Mouse (Mus musculus) intestine, embryonic 14.5 days (tissue): ENCODE results near the gene 2610002M06Rik. TPM values are rescaled to one million over a fixed set of nuclear protein-coding genes. Genes with fewer than 3 reads are reported as not detected.

Source experiments
- ATAC-seq: fragments of 200-750 bp; cut with Nextera tagmentation; replicated peaks from 2 replicates; pipeline ENCODE4 v1.8.0; 2017; ENCODE audit warnings: low read depth, moderate number of reproducible peaks, moderate TSS enrichment, moderate library complexity; ENCODE audit not compliant: low FRiP score, low TSS enrichment
- DNase-seq: peaks from one replicate; pipeline ENCODE4 v3.0.0-alpha.2; 2018; ENCODE audit warnings: low spot score
- H3K27ac ChIP-seq: fragments of 300-500 bp; sonication (generic); 2 replicates; pipeline ENCODE4 v1.5.1; 2014; ENCODE audit warnings: low read depth, mild to moderate bottlenecking, control low read depth
- H3K27me3 ChIP-seq: fragments of 300-500 bp; sonication (generic); replicated peaks from 2 replicates; pipeline ENCODE4 v1.6.1; 2014; ENCODE audit warnings: low read length, control low read depth; ENCODE audit not compliant: control insufficient read depth, insufficient read depth
- H3K36me3 ChIP-seq: fragments of 300-500 bp; sonication (generic); 2 replicates; pipeline ENCODE4 v1.6.1; 2014; ENCODE audit warnings: low read length, control low read depth; ENCODE audit not compliant: control insufficient read depth, insufficient read depth
- H3K4me1 ChIP-seq: fragments of 300-500 bp; sonication (generic); replicated peaks from 2 replicates; pipeline ENCODE4 v1.6.1; 2014; ENCODE audit warnings: low read length, control low read depth, mixed read lengths; ENCODE audit not compliant: control insufficient read depth, insufficient read depth
- H3K4me2 ChIP-seq: fragments of 300-500 bp; sonication (generic); 2 replicates; pipeline ENCODE4 v1.6.1; 2014; ENCODE audit warnings: low read length
- H3K4me3 ChIP-seq: fragments of 300-500 bp; sonication (generic); 2 replicates; pipeline ENCODE4 v1.5.1; 2014; ENCODE audit warnings: low read depth, low read length, control low read depth, mixed read lengths
- H3K9ac ChIP-seq: fragments of 300-500 bp; sonication (generic); 2 replicates; pipeline ENCODE4 v1.6.1; 2014; ENCODE audit warnings: mild to moderate bottlenecking, low read length
- H3K9me3 ChIP-seq: fragments of 300-500 bp; sonication (generic); 2 replicates; pipeline ENCODE4 v1.6.1; 2016; ENCODE audit warnings: low read length, control low read depth; ENCODE audit not compliant: control insufficient read depth
- WGBS: fragments of 180-500 bp; shearing (Covaris S2); extraction: QIAGEN DNeasy Blood & Tissue Kit; methylation state at CpG from one replicate; pipeline ENCODE4 v1.1.7; 2014; 5-methylcytosine and 5-hydroxymethylcytosine counted together
- polyA plus RNA-seq: library from polyadenylated mRNA; unstranded; fragments of >200 nt; fragmentation: Nextera tagmentation; extraction: Ambion mirVana; gene quantifications from 2 replicates; pipeline ENCODE4 v1.2.1, GENCODE M21; 2014

Gene 2610002M06Rik
- 13.5 and 14.4 TPM in 2 replicates for polyA plus RNA-seq

DNA sequence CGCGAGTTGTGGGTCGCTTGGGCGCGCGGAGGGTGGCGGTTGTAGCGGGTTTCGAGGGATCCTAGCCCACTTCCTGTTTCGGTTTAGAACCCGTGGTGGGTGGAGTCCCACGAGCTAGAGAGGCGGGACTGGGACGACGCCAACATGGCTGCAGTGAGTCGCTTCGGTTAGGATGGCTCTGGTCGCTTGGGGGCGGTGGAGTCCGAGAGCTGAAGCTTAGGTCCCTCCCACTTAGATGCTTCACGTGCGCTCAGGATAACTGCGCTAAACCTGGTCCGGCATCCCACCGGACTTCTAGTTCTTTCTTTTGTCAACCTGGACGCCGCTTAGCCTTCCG lies at the start of gene 2610002M06Rik:
TSS of gene 2610002M06Rik (minus strand) at position 117 of the 337 bp plus-strand sequence.
- Histone ChIP-seq H3K9me3 (no peaks in the 10 kb centered on the region), H3K9ac (peak within 1 kb of the TSS; percentile 60), H3K27ac (no peak within 1 kb of the TSS), H3K27me3 (no peaks in the 10 kb centered on the region), H3K4me3 (peak within 1 kb of the TSS; percentile 51), H3K4me1 (no peaks in the 10 kb centered on the region), H3K4me2 (peak within 1 kb of the TSS; percentile 52), H3K36me3 (no peaks in the 10 kb centered on the region)
- DNase-seq (peak; percentile 86), ATAC-seq (peak; percentile 97)
- WGBS: 12% methylated on average over 27 of the region's 28 CpGs

DNA sequence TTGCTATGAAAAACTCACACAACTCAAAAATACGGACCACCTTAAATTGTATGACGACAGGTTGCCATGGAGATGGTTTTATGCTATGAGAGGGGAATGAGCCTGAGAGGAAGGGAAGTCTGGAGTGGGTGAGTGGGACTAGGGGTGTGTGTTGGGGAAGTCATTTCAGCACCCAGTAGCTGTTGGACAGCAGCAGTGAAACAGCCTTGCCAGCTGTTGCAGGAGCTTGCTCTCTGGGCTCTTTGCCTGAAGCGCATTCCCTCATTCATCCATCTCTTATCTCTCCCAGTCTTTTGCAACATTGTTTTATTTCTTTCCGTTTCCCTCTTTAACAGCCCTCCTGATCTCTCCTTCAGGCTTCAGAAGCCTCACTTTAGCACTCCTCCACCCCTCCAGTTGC lies 42.0 kb upstream of the 2610002M06Rik start:
- WGBS: 23% methylated on average over 4 of the region's 4 CpGs
- DNase-seq: peak; percentile 50
- H3K36me3 ChIP-seq: no peaks in the 10 kb centered on the region
- H3K27ac ChIP-seq: no peak overlapping the region
- H3K9ac ChIP-seq: no peak overlapping the region
- H3K4me1 ChIP-seq: no peaks in the 10 kb centered on the region
- H3K4me2 ChIP-seq: no peak overlapping the region
- H3K27me3 ChIP-seq: no peaks in the 10 kb centered on the region
- H3K4me3 ChIP-seq: no peak overlapping the region
- no peaks in the 10 kb centered on the region for H3K9me3 ChIP-seq
- ATAC-seq: no peak

DNA sequence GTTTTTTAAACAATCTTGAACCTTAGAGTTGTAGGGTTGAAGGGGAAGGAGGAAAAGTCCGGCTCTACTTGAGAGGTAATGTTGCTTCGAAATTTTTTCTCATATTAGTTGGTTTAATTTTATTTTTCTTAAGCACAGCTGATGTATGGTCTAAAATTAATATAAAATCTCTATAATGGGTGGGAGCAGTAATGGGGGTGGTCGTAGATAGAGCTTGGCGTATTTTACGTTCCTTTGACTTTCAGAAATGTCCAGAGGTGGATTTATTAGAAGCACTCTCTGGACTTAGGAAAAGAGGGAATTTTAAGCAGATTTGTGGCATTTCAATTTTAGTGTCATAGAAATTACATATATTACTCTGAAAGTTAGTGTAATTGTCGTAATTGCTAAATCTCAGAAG lies 592 bp upstream of the 2610002M06Rik start:
- H3K4me2 ChIP-seq: peak overlapping the region; percentile 52
- ATAC-seq: no peak; the same call in 1 of the 2 replicates
- H3K9me3 ChIP-seq: no peaks in the 10 kb centered on the region
- 78% methylated on average over 6 of the region's 6 CpGs for WGBS
- H3K9ac ChIP-seq: no peak overlapping the region
- no peak for DNase-seq
- H3K4me3 ChIP-seq: peak overlapping the region; percentile 51; the same call in 1 of the 2 replicates
- H3K36me3 ChIP-seq: no peaks in the 10 kb centered on the region
- no peak overlapping the region for H3K27ac ChIP-seq
- no peaks in the 10 kb centered on the region for H3K27me3 ChIP-seq
- no peaks in the 10 kb centered on the region for H3K4me1 ChIP-seq

DNA sequence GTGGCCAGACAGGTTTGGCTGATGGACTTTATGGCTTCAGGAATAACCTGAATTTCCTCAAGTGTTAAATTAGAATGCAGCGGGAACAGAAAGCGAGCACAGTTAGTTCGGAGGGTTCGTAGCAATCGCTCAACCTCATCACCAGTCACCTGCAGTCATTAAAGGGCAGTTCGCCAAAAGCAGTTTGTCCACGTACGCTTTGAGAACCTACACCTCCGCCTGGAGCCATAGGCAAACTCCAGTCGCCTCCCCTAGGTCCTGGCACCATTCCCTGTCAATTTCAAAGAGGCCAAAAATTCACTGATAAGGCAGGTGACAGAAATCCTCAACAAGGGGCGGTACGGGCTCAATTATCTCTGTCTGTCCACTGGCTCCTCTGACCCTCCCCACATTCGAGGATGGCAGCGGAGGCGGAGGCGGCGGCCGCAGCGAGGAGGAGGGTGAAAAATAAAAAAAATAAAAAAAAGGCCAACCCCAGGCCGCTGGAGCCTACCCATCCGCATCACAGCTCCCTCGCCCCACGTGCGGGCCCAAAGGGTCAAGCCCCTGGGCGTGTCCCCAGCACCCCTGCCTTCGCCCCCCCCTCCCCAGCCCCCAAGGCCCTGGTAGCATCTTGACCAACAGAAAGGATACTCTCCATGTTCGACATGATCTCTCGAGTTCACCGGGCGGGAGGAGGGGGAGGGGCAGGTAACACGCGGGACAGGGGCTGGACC lies 474 bp downstream of the 2610002M06Rik start:
- WGBS: 17% methylated on average over 30 of the region's 32 CpGs
- ATAC-seq: peak; percentile 87
- Histone ChIP-seq H3K9me3 (no peaks in the 10 kb centered on the region), H3K36me3 (no peaks in the 10 kb centered on the region), H3K27ac (no peak overlapping the region), H3K9ac (peak overlapping the region; percentile 60), H3K27me3 (no peaks in the 10 kb centered on the region), H3K4me3 (peak overlapping the region; percentile 51), H3K4me1 (no peaks in the 10 kb centered on the region), H3K4me2 (peak overlapping the region; percentile 52)
- DNase-seq: peak; percentile 61

DNA sequence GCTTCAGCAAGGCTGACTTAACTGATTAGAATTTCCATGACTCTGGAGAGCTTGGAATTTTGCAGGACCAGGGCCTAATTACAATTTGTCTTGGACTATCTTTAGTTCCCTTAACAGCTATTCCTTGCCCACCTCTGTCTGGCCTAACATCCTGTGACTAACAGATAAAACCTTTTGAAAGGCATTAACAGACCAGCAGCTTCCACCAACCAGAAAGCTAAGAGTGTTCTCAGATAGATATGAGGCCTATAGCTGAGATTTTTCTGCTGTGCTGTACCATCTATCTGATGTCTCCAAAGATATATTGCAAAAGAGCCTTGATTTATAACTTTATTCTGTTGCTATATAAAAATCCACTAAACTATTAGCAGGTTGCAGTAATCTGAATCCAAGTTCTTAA lies 4.0 kb downstream of the 2610002M06Rik start:
- Histone ChIP-seq H3K4me3 (no peak overlapping the region), H3K9me3 (no peaks in the 10 kb centered on the region), H3K36me3 (no peaks in the 10 kb centered on the region), H3K27me3 (no peaks in the 10 kb centered on the region), H3K9ac (no peak overlapping the region), H3K4me1 (no peaks in the 10 kb centered on the region), H3K27ac (no peak overlapping the region), H3K4me2 (no peak overlapping the region)
- DNase-seq (no peak), ATAC-seq (no peak)

DNA sequence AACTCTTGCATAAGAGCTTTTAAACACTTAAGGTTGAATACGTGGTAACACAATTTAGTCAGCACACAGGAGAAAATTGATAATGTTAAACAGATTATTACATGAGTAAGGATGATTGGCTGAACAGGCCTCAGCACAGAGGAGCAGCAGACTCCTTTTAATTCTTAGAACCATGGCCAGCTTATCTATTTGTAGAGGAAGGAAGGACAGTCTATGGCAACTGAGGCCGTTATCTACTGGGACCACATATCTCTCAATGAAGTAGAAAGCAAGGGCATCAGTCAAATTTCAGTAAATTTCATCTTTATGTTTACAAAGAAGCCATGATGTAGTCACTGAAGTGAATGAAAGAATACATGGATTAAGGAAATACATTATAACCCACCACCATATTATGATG lies 19.2 kb downstream of the 2610002M06Rik start:
- ATAC-seq (no peak), DNase-seq (no peak)
- no peak overlapping the region for H3K9ac ChIP-seq

DNA sequence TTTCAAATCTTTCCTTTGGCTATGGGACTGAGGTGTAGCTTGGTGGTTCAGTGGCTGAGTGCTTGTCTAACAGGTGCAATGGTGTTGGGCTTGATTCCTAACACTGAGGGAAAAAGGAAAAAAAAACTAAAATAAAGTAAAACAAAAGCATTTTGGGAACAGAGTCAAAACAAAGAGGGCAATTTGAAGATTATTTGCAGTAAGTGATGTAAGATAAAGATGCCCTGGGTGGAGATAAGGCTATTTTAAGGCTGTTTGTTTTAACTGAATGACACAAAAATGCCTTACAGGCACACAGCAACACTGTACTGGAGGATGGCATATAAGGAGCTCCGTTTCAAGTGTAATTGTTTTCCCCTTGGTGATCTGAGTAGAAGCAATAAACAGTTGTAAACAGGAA lies 20.3 kb downstream of the 2610002M06Rik start:
- Histone ChIP-seq H3K4me1 (no peaks in the 10 kb centered on the region), H3K9me3 (no peaks in the 10 kb centered on the region), H3K36me3 (no peaks in the 10 kb centered on the region), H3K27me3 (no peaks in the 10 kb centered on the region), H3K9ac (no peak overlapping the region), H3K4me3 (no peak overlapping the region), H3K4me2 (no peak overlapping the region), H3K27ac (no peak overlapping the region)
- 33% methylated on average over 1 of the region's 1 CpGs for WGBS
- DNase-seq: no peak
- ATAC-seq: no peak

More for the DNA sequence above, 19.2 kb downstream of the 2610002M06Rik start:
- Histone ChIP-seq H3K9me3 (no peaks in the 10 kb centered on the region), H3K27me3 (no peaks in the 10 kb centered on the region), H3K4me3 (no peak overlapping the region), H3K4me1 (no peaks in the 10 kb centered on the region), H3K36me3 (no peaks in the 10 kb centered on the region), H3K27ac (no peak overlapping the region), H3K4me2 (no peak overlapping the region)
- 95% methylated on average over 2 of the region's 2 CpGs for WGBS

DNA sequence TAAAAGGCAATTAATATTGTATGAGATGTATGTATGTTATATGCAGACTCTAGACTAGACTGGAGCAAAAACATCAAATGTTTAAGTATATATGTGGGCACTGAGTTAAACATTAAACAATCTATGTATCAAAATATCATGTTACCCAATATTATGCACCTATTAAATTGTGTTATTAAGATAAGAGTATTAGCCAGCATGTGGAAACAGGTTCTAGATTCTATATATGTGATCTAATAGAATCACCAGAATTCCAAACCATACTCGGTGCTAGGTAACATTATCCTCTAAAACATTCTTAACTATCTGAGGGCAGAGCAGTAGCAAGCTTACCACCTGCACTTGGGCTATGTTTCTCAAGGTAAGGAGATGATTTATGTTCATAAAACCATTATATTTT lies 23.8 kb downstream of the 2610002M06Rik start, which contains the start of gene Tent5d:
TSS of gene Tent5d (plus strand) at position 301 of the 400 bp plus-strand sequence.
- H3K27me3 ChIP-seq: no peaks in the 10 kb centered on the region
- H3K9ac ChIP-seq: no peak within 1 kb of the TSS
- no peaks in the 10 kb centered on the region for H3K36me3 ChIP-seq
- no peaks in the 10 kb centered on the region for H3K9me3 ChIP-seq
- H3K4me1 ChIP-seq: no peaks in the 10 kb centered on the region
- DNase-seq (no peak), ATAC-seq (no peak)
- H3K27ac ChIP-seq: no peak within 1 kb of the TSS
- WGBS: 82% methylated on average over 1 of the region's 1 CpGs
- no peak within 1 kb of the TSS for H3K4me2 ChIP-seq
- no peak within 1 kb of the TSS for H3K4me3 ChIP-seq
